Mouse (Mus musculus): Measurements from ENCODE around the gene Zfp329. TPM values are rescaled to one million over a fixed set of nuclear protein-coding genes. Genes with fewer than 3 reads are reported as not detected.

The Zfp329 gene
- total RNA-seq, 4 experiments from 2014 or later = 22.6 to 31.3 (median 25.8) TPM

Other genes with a start within 250 kb of the Zfp329 start
- gene Vmn2r53, start 210.1 kb downstream of the Zfp329 start, total RNA-seq (2022) = under 1 TPM; 0.04 to 0.10 (median 0.05) TPM
- gene Vmn2r54, start 178.5 kb downstream of the Zfp329 start, total RNA-seq (2022) = not detected
- gene Vmn2r55, start 133.9 kb downstream of the Zfp329 start, total RNA-seq (2022) = not detected
- gene Vmn2r56, start 83.9 kb downstream of the Zfp329 start, total RNA-seq (2022) = under 1 TPM in 2 of 4 experiments, not detected in 2; 0.05 to 0.08 TPM
- gene Zscan18, start 15.2 kb downstream of the Zfp329 start, total RNA-seq (2022) = 10 to 100 TPM; 21.6 to 35.9 (median 28.0) TPM
- gene Zfp110, start 15.9 kb upstream of the Zfp329 start, total RNA-seq (2022) = 10 to 100 TPM; 14.0 to 18.0 (median 15.9) TPM
- 1 to 10 TPM; 6.6 to 8.3 (median 7.4) TPM for gene Zfp128, start 62.3 kb upstream of the Zfp329 start, total RNA-seq (2022)
- gene Zscan22, start 79.0 kb upstream of the Zfp329 start, total RNA-seq (2022) = 10 to 100 TPM; 14.0 to 20.3 (median 15.1) TPM
- gene Rps5, start 103.4 kb upstream of the Zfp329 start, total RNA-seq (2022) = 100 to 1,000 TPM; 383 to 519 (median 436) TPM
- 1 to 10 TPM in 1 of 4 experiments, under 1 TPM in 3; 0.77 to 1.4 (median 0.92) TPM for gene Rnf225, start 108.6 kb upstream of the Zfp329 start, total RNA-seq (2022)
- gene Zfp324, start 147.0 kb upstream of the Zfp329 start, total RNA-seq (2022) = 10 to 100 TPM in 3 of 4 experiments, 1 to 10 TPM in 1; 9.5 to 11.6 (median 11.3) TPM
- gene Zfp446, start 159.0 kb upstream of the Zfp329 start, total RNA-seq (2022) = 10 to 100 TPM in 1 of 4 experiments, 1 to 10 TPM in 3; 7.5 to 10.8 (median 8.8) TPM
- gene Slc27a5, start 179.3 kb upstream of the Zfp329 start, total RNA-seq (2022) = under 1 TPM in 3 of 4 experiments, not detected in 1; 0.27 to 0.47 (median 0.27) TPM
- 100 to 1,000 TPM; 244 to 272 (median 252) TPM for gene Trim28, start 180.3 kb upstream of the Zfp329 start, total RNA-seq (2022)
- 10 to 100 TPM; 27.0 to 29.6 (median 29.3) TPM for gene Zbtb45, start 191.2 kb upstream of the Zfp329 start, total RNA-seq (2022)
- 100 to 1,000 TPM; 145 to 152 (median 147) TPM for gene Chmp2a, start 215.9 kb upstream of the Zfp329 start, total RNA-seq (2022)
- gene Ube2m, start 219.4 kb upstream of the Zfp329 start, total RNA-seq (2022) = 100 to 1,000 TPM; 188 to 210 (median 192) TPM
- 10 to 100 TPM; 12.1 to 16.3 (median 15.0) TPM for gene Mzf1, start 235.9 kb upstream of the Zfp329 start, total RNA-seq (2022)

All from layer of hippocampus, adult 8-10 months (tissue).